Mouse (Mus musculus): Measurements from ENCODE around the gene Ddx52. TPM values are rescaled to one million over a fixed set of nuclear protein-coding genes. Genes with fewer than 3 reads are reported as not detected.

Ddx52 gene
- polyA plus RNA-seq, 1 experiment from 2014 or later, result 13.0 TPM

- H3K9me3 ChIP-seq (replicated peaks), result no peaks in the 10 kb centered on the region
- H3K4me1 ChIP-seq (replicated peaks), result peaks cover 4% of the 10 kb centered on the region; the same call in 1 of the 2 replicates
- peaks cover 78% of the 10 kb centered on the region for H3K36me3 ChIP-seq (replicated peaks)
- ATAC-seq (ENCODE audit: insufficient read depth), result peak; percentile 52; the same call in 1 of the 2 replicates
- no peak overlapping the region for H3K9ac ChIP-seq
- no peak overlapping the region for H3K4me2 ChIP-seq
- no peaks in the 10 kb centered on the region for H3K27me3 ChIP-seq
- 70% methylated on average over 5 of the region's 5 CpGs for WGBS (ENCODE audit: insufficient replicate concordance)
- no peak overlapping the region for H3K4me3 ChIP-seq (replicated peaks)
- peak overlapping the region; percentile 60 for H3K27ac ChIP-seq (replicated peaks)
These were observed 55.5 kb downstream of the Ddx52 start for GRCm38 (mm10) chr11:83997171-83997868.

GRCm38 (mm10) chr11:83998993-83999392 lies 57.1 kb downstream of the Ddx52 start:
- Histone ChIP-seq H3K27ac (replicated peaks) (no peak overlapping the region), H3K36me3 (replicated peaks) (peaks cover 82% of the 10 kb centered on the region), H3K4me1 (replicated peaks) (no peaks in the 10 kb centered on the region), H3K4me2 (no peak overlapping the region), H3K4me3 (replicated peaks) (no peak overlapping the region), H3K9me3 (replicated peaks) (no peaks in the 10 kb centered on the region), H3K27me3 (no peaks in the 10 kb centered on the region), H3K9ac (no peak overlapping the region)
- no peak for ATAC-seq (ENCODE audit: insufficient read depth)
- 90% methylated on average over 3 of the region's 3 CpGs for WGBS (ENCODE audit: insufficient replicate concordance)

GRCm38 (mm10) chr11:83999411-83999915 lies 57.6 kb downstream of the Ddx52 start:
- WGBS (ENCODE audit: insufficient replicate concordance), result 78% methylated on average over 4 of the region's 4 CpGs
- ATAC-seq (ENCODE audit: insufficient read depth), result no peak
- Histone ChIP-seq H3K9ac (no peak overlapping the region), H3K27me3 (no peaks in the 10 kb centered on the region), H3K4me3 (replicated peaks) (no peak overlapping the region), H3K4me1 (replicated peaks) (no peaks in the 10 kb centered on the region), H3K4me2 (no peak overlapping the region), H3K36me3 (replicated peaks) (peaks cover 80% of the 10 kb centered on the region), H3K9me3 (replicated peaks) (no peaks in the 10 kb centered on the region), H3K27ac (replicated peaks) (no peak overlapping the region)

GRCm38 (mm10) chr11:84001257-84001656 lies 59.4 kb downstream of the Ddx52 start:
- no peaks in the 10 kb centered on the region for H3K9me3 ChIP-seq (replicated peaks)
- 79% methylated on average over 3 of the region's 3 CpGs for WGBS (ENCODE audit: insufficient replicate concordance)
- no peak overlapping the region for H3K4me2 ChIP-seq
- ATAC-seq (ENCODE audit: insufficient read depth), result no peak
- H3K4me1 ChIP-seq (replicated peaks), result no peaks in the 10 kb centered on the region
- peaks cover 73% of the 10 kb centered on the region for H3K36me3 ChIP-seq (replicated peaks)
- H3K4me3 ChIP-seq (replicated peaks), result no peak overlapping the region
- no peaks in the 10 kb centered on the region for H3K27me3 ChIP-seq
- H3K9ac ChIP-seq, result no peak overlapping the region
- H3K27ac ChIP-seq (replicated peaks), result no peak overlapping the region

GRCm38 (mm10) chr11:84003986-84004385 lies 62.1 kb downstream of the Ddx52 start:
- no peak for ATAC-seq (ENCODE audit: insufficient read depth)
- Histone ChIP-seq H3K4me1 (replicated peaks) (no peaks in the 10 kb centered on the region), H3K4me2 (no peak overlapping the region), H3K27ac (replicated peaks) (no peak overlapping the region), H3K36me3 (replicated peaks) (peaks cover 68% of the 10 kb centered on the region), H3K27me3 (no peaks in the 10 kb centered on the region), H3K9ac (no peak overlapping the region), H3K4me3 (replicated peaks) (no peak overlapping the region), H3K9me3 (replicated peaks) (no peaks in the 10 kb centered on the region)
- 78% methylated on average over 6 of the region's 6 CpGs for WGBS (ENCODE audit: insufficient replicate concordance)

- ATAC-seq (ENCODE audit: insufficient read depth), result no peak
- no peaks in the 10 kb centered on the region for H3K27me3 ChIP-seq
- no peaks in the 10 kb centered on the region for H3K4me1 ChIP-seq (replicated peaks)
- H3K27ac ChIP-seq (replicated peaks), result no peak overlapping the region
- H3K36me3 ChIP-seq (replicated peaks), result peaks cover 53% of the 10 kb centered on the region
- WGBS (ENCODE audit: insufficient replicate concordance), result 79% methylated on average over 9 of the region's 9 CpGs
- H3K9me3 ChIP-seq (replicated peaks), result no peaks in the 10 kb centered on the region
- no peak overlapping the region for H3K9ac ChIP-seq
- H3K4me3 ChIP-seq (replicated peaks), result no peak overlapping the region
- H3K4me2 ChIP-seq, result no peak overlapping the region
These were observed 67.1 kb downstream of the Ddx52 start for GRCm38 (mm10) chr11:84009001-84009400.

- Histone ChIP-seq H3K9me3 (replicated peaks) (no peaks in the 10 kb centered on the region), H3K27ac (replicated peaks) (no peak overlapping the region), H3K4me3 (replicated peaks) (no peak overlapping the region), H3K36me3 (replicated peaks) (peaks cover 44% of the 10 kb centered on the region), H3K27me3 (no peaks in the 10 kb centered on the region), H3K4me2 (no peak overlapping the region), H3K9ac (no peak overlapping the region), H3K4me1 (replicated peaks) (peaks cover 6% of the 10 kb centered on the region)
- ATAC-seq (ENCODE audit: insufficient read depth), result no peak
- 84% methylated on average over 9 of the region's 9 CpGs for WGBS (ENCODE audit: insufficient replicate concordance)
These were observed 68.5 kb downstream of the Ddx52 start for GRCm38 (mm10) chr11:84010411-84010810.

- no peak overlapping the region for H3K4me2 ChIP-seq
- ATAC-seq (ENCODE audit: insufficient read depth), result no peak
- peaks cover 42% of the 10 kb centered on the region for H3K36me3 ChIP-seq (replicated peaks)
- peaks cover 6% of the 10 kb centered on the region for H3K4me1 ChIP-seq (replicated peaks)
- no peak overlapping the region for H3K27ac ChIP-seq (replicated peaks)
- no peaks in the 10 kb centered on the region for H3K9me3 ChIP-seq (replicated peaks)
- no peak overlapping the region for H3K9ac ChIP-seq
- 77% methylated on average over 12 of the region's 12 CpGs for WGBS (ENCODE audit: insufficient replicate concordance)
- no peak overlapping the region for H3K4me3 ChIP-seq (replicated peaks)
- no peaks in the 10 kb centered on the region for H3K27me3 ChIP-seq
These were observed 69.2 kb downstream of the Ddx52 start for GRCm38 (mm10) chr11:84011050-84011449.

GRCm38 (mm10) chr11:84011576-84011975 lies 69.7 kb downstream of the Ddx52 start:
- 64% methylated on average over 2 of the region's 2 CpGs for WGBS (ENCODE audit: insufficient replicate concordance)
- Histone ChIP-seq H3K36me3 (replicated peaks) (peaks cover 37% of the 10 kb centered on the region), H3K4me2 (no peak overlapping the region), H3K27me3 (no peaks in the 10 kb centered on the region), H3K9me3 (replicated peaks) (no peaks in the 10 kb centered on the region), H3K4me3 (replicated peaks) (no peak overlapping the region), H3K27ac (replicated peaks) (no peak overlapping the region), H3K4me1 (replicated peaks) (peaks cover 6% of the 10 kb centered on the region), H3K9ac (no peak overlapping the region)
- ATAC-seq (ENCODE audit: insufficient read depth), result no peak

Other genes starting within 250 kb of the Ddx52 start
- gene Wfdc17, start 238.1 kb upstream of the Ddx52 start, polyA plus RNA-seq (2015; fragmentation: Nextera tagmentation; extraction: Ambion mirVana), result 16.4 and 18.6 TPM in 2 replicates
- gene Wfdc18, start 233.0 kb upstream of the Ddx52 start, polyA plus RNA-seq (2015; fragmentation: Nextera tagmentation; extraction: Ambion mirVana), result not detected in 2 replicates
- 45.7 and 46.2 TPM in 2 replicates for gene Wfdc21, start 195.1 kb upstream of the Ddx52 start, polyA plus RNA-seq (2015; fragmentation: Nextera tagmentation; extraction: Ambion mirVana)
- 6.2 and 6.7 TPM in 2 replicates for gene Heatr6, start 188.4 kb upstream of the Ddx52 start, polyA plus RNA-seq (2015; fragmentation: Nextera tagmentation; extraction: Ambion mirVana)
- gene Hnf1b, start 92.0 kb upstream of the Ddx52 start, polyA plus RNA-seq (2015; fragmentation: Nextera tagmentation; extraction: Ambion mirVana), result 3.1 and 4.8 TPM in 2 replicates
- 5.2 and 5.4 TPM in 2 replicates for gene Synrg, start 22.4 kb downstream of the Ddx52 start, polyA plus RNA-seq (2015; fragmentation: Nextera tagmentation; extraction: Ambion mirVana)
- gene Dusp14, start 127.2 kb downstream of the Ddx52 start, polyA plus RNA-seq (2015; fragmentation: Nextera tagmentation; extraction: Ambion mirVana), result 1.2 and 1.3 TPM in 2 replicates
- gene Tada2a, start 187.5 kb downstream of the Ddx52 start, polyA plus RNA-seq (2015; fragmentation: Nextera tagmentation; extraction: Ambion mirVana), result 6.9 and 8.1 TPM in 2 replicates
- gene Acaca, start 187.6 kb downstream of the Ddx52 start, polyA plus RNA-seq (2015; fragmentation: Nextera tagmentation; extraction: Ambion mirVana), result 5.4 and 5.5 TPM in 2 replicates
- gene Gm11437, start 225.4 kb downstream of the Ddx52 start, polyA plus RNA-seq (2015; fragmentation: Nextera tagmentation; extraction: Ambion mirVana), result not detected in 2 replicates